Mouse (Mus musculus) testis, adult 2 months (tissue): ENCODE data around the gene Samd4.

ENCODE experiments used
- CTCF ChIP-seq: fragments of 200-500 bp; IDR thresholded peaks from 2 replicates; pipeline ENCODE4 v1.5.1; 2012; ENCODE audit warnings: low read depth, mild to moderate bottlenecking, inconsistent platforms, low read length, moderate library complexity; ENCODE audit not compliant: control insufficient read depth, insufficient read depth, insufficient replicate concordance
- POLR2A ChIP-seq: fragments of 200-500 bp; IDR thresholded peaks from 2 replicates; pipeline ENCODE4 v1.6.1; 2012; ENCODE audit warnings: low read depth, mild to moderate bottlenecking, inconsistent platforms, low read length, moderate library complexity; ENCODE audit not compliant: control insufficient read depth

- TF ChIP-seq POLR2A (no peak), CTCF (no peak)
Observed at GRCm38 (mm10) chr14:47104246-47105173, 221.9 kb downstream of the Samd4 start.
